Mouse (Mus musculus): ENCODE measurements around the gene Rusc2.

- TF ChIP-seq POLR2A (IDR thresholded peaks at IDR 0.05; ENCODE audit: extremely low read depth, insufficient read depth, low read length), result no peak
- no peak for TF ChIP-seq CTCF (IDR thresholded peaks at IDR 0.05; ENCODE audit: low read depth, low read length)
These were observed 45.6 kb upstream of the Rusc2 start for GRCm38 (mm10) chr4:43336176-43336575.
